22 mouse cellular contexts compared by ENCODE assay signal in genomic region chr12:27474631-27475030, GRCm38 (mm10).
DNase-seq lines count a peak whose midpoint lies in the region; ATAC-seq lines count a peak whose summit lies in the region.
"Had no signal": no experiment of that assay in that cellular context is flagged by ENCODE, and none has a peak within 500 bp of the region (broad histone marks: within the 10 kb centered on the region; RNA-seq: fewer than 3 reads in every experiment).

No protein-coding gene starts in this region.

- H3K9me3 ChIP-seq in intestine, embryonic 15.5 days = no peaks in the 10 kb centered on the region
- H3K9me3 ChIP-seq in intestine, embryonic 16.5 days (ENCODE audit: control insufficient read depth, low read length) = no peaks in the 10 kb centered on the region
- no peaks in the 10 kb centered on the region for H3K9me3 ChIP-seq in embryonic facial prominence, embryonic 14.5 days (ENCODE audit: control insufficient read depth, low read length)
- H3K9me3 ChIP-seq: heart, embryonic 15.5 days; hindbrain, embryonic 15.5 days; liver, embryonic 12.5 days; midbrain, embryonic 13.5 days; neural tube, embryonic 12.5 days had no signal

- DNase-seq in lung, postnatal 10 days = peak; percentile 11
- DNase-seq in lung, postnatal 14 days = no peak
- DNase-seq in embryonic facial prominence, embryonic 14.5 days (ENCODE audit: low spot score) = peak; percentile 79
- DNase-seq in cerebellum, adult 11-12 months = no peak
- no peak for DNase-seq in adrenal gland, adult 2 months
- DNase-seq: cerebellum, postnatal 25 days; embryo, embryonic 11 days; gastrocnemius, postnatal 10 days; heart, adult 2 months; heart, postnatal 4 days; kidney, adult 11 months; kidney, postnatal 14 days; right cerebral cortex, postnatal 4 days; thymus, adult 2 months had no signal

- H3K27ac ChIP-seq in intestine, embryonic 15.5 days = 0 out of 2 replicates have a peak overlapping the region, but pooled peaks have one; percentile 7
- H3K27ac ChIP-seq in intestine, embryonic 16.5 days (ENCODE audit: low read length) = no peak overlapping the region
- H3K27ac ChIP-seq in embryonic facial prominence, embryonic 14.5 days (replicated peaks; ENCODE audit: low read depth, low read length) = 0 out of 2 replicates have a peak overlapping the region, but pooled peaks have one; percentile 36
- H3K27ac ChIP-seq: heart, adult 2 months; heart, embryonic 15.5 days; hindbrain, embryonic 15.5 days; liver, embryonic 12.5 days; macrophage; midbrain, embryonic 13.5 days; neural tube, embryonic 12.5 days had no signal

- no peaks in the 10 kb centered on the region for H3K27me3 ChIP-seq in intestine, embryonic 15.5 days (replicated peaks)
- H3K27me3 ChIP-seq in intestine, embryonic 16.5 days (replicated peaks; ENCODE audit: control insufficient read depth, insufficient read depth, low read length) = no peaks in the 10 kb centered on the region
- H3K27me3 ChIP-seq in embryonic facial prominence, embryonic 14.5 days (replicated peaks; ENCODE audit: control insufficient read depth, insufficient read depth, low read length) = no peaks in the 10 kb centered on the region
- H3K27me3 ChIP-seq: heart, embryonic 15.5 days; hindbrain, embryonic 15.5 days; liver, embryonic 12.5 days; midbrain, embryonic 13.5 days; neural tube, embryonic 12.5 days had no signal

- no peak for ATAC-seq in intestine, embryonic 15.5 days
- ATAC-seq in intestine, embryonic 16.5 days = no peak
- ATAC-seq in embryonic facial prominence, embryonic 14.5 days (ENCODE audit: low read depth) = no peak
- ATAC-seq: liver, embryonic 12.5 days; midbrain, embryonic 13.5 days had no signal

- H3K4me3 ChIP-seq in intestine, embryonic 15.5 days (replicated peaks) = no peak overlapping the region
- no peak overlapping the region for H3K4me3 ChIP-seq in intestine, embryonic 16.5 days (ENCODE audit: low read length)
- no peak overlapping the region for H3K4me3 ChIP-seq in embryonic facial prominence, embryonic 14.5 days (ENCODE audit: low read depth, low read length)
- H3K4me3 ChIP-seq: heart, adult 2 months; heart, embryonic 15.5 days; hindbrain, embryonic 15.5 days; liver, embryonic 12.5 days; midbrain, embryonic 13.5 days; neural tube, embryonic 12.5 days had no signal

- peaks cover 11% of the 10 kb centered on the region for H3K4me1 ChIP-seq in intestine, embryonic 15.5 days (replicated peaks)
- H3K4me1 ChIP-seq in intestine, embryonic 16.5 days (ENCODE audit: control insufficient read depth, insufficient read depth, low read length) = peaks cover 12% of the 10 kb centered on the region; the same call in 1 of the 2 replicates
- peaks cover 14% of the 10 kb centered on the region for H3K4me1 ChIP-seq in embryonic facial prominence, embryonic 14.5 days (ENCODE audit: control insufficient read depth, insufficient read depth, low read length)
- H3K4me1 ChIP-seq: heart, embryonic 15.5 days; liver, embryonic 12.5 days; neural tube, embryonic 12.5 days had no signal

- no peaks in the 10 kb centered on the region for H3K36me3 ChIP-seq in intestine, embryonic 15.5 days
- no peaks in the 10 kb centered on the region for H3K36me3 ChIP-seq in intestine, embryonic 16.5 days (ENCODE audit: control insufficient read depth, insufficient read depth, low read length)
- no peaks in the 10 kb centered on the region for H3K36me3 ChIP-seq in embryonic facial prominence, embryonic 14.5 days (ENCODE audit: control insufficient read depth, insufficient read depth, low read length)
- H3K36me3 ChIP-seq: heart, embryonic 15.5 days; hindbrain, embryonic 15.5 days; liver, embryonic 12.5 days; midbrain, embryonic 13.5 days; neural tube, embryonic 12.5 days had no signal

- H3K4me2 ChIP-seq in intestine, embryonic 15.5 days (replicated peaks) = no peak overlapping the region
- H3K4me2 ChIP-seq in intestine, embryonic 16.5 days (ENCODE audit: low read depth, low read length) = no peak overlapping the region
- no peak overlapping the region for H3K4me2 ChIP-seq in embryonic facial prominence, embryonic 14.5 days (ENCODE audit: low read depth, low read length)
- H3K4me2 ChIP-seq: heart, embryonic 15.5 days; hindbrain, embryonic 15.5 days; liver, embryonic 12.5 days; midbrain, embryonic 13.5 days; neural tube, embryonic 12.5 days had no signal

- no peak overlapping the region for H3K9ac ChIP-seq in intestine, embryonic 15.5 days
- H3K9ac ChIP-seq in intestine, embryonic 16.5 days (ENCODE audit: low read depth, low read length) = no peak overlapping the region
- no peak overlapping the region for H3K9ac ChIP-seq in embryonic facial prominence, embryonic 14.5 days (ENCODE audit: low read depth, low read length)
- H3K9ac ChIP-seq: heart, embryonic 15.5 days; hindbrain, embryonic 15.5 days; liver, embryonic 12.5 days; midbrain, embryonic 13.5 days; neural tube, embryonic 12.5 days had no signal

- 40% methylated on average over 4 of the region's 4 CpGs for WGBS in intestine, embryonic 15.5 days
- 41% methylated on average over 4 of the region's 4 CpGs for WGBS in intestine, embryonic 16.5 days
- WGBS in embryonic facial prominence, embryonic 14.5 days = 32% methylated on average over 4 of the region's 4 CpGs

Comparison
In these comparisons a context has a peak if more than half of its experiments do, and no peak if none do; other contexts are left out.
1. DNase-seq: peak in lung, postnatal 10 days (single experiment) and embryonic facial prominence, embryonic 14.5 days (single experiment); none in lung, postnatal 14 days (single experiment), cerebellum, adult 11-12 months (single experiment) and adrenal gland, adult 2 months (single experiment).